Mouse (Mus musculus) G1E (cell line): Measurements from ENCODE around the gene Rspo1. TPM values are rescaled to one million over a fixed set of nuclear protein-coding genes. Genes with fewer than 3 reads are reported as not detected.

Source experiments
- ATAC-seq: 2 replicates; pipeline ENCODE4 v1.8.0; 2016; ENCODE audit warnings: mild to moderate bottlenecking; ENCODE audit not compliant: insufficient number of reproducible peaks, poor library complexity, low FRiP score, severe bottlenecking; ENCODE audit errors: extremely low read depth
- DNase-seq: peaks from one replicate; pipeline ENCODE4 v3.0.0; 2012; ENCODE audit warnings: low spot score
- H3K27me3 ChIP-seq: 2 replicates; pipeline ENCODE4 v1.6.1; 2012; ENCODE audit warnings: mild to moderate bottlenecking, low read length, inconsistent platforms; ENCODE audit not compliant: insufficient read depth
- H3K36me3 ChIP-seq: replicated peaks from 2 replicates; pipeline ENCODE3; 2012; ENCODE audit warnings: mild to moderate bottlenecking, inconsistent platforms
- H3K4me1 ChIP-seq: 2 replicates; pipeline ENCODE4 v1.6.1; 2012; ENCODE audit warnings: low read depth, low read length, inconsistent platforms, mixed read lengths; ENCODE audit not compliant: insufficient read depth
- H3K4me3 ChIP-seq: 2 replicates; pipeline ENCODE4 v1.5.1; 2012; ENCODE audit warnings: low read depth, mild to moderate bottlenecking, inconsistent platforms, low read length, moderate library complexity, mixed read lengths
- H3K9me3 ChIP-seq: replicated peaks from 2 replicates; pipeline ENCODE4 v1.6.1; 2012; ENCODE audit warnings: inconsistent platforms
- CTCF ChIP-seq: IDR thresholded peaks from 2 replicates; pipeline ENCODE4 v1.5.1; 2012; ENCODE audit warnings: low read depth, low read length, inconsistent platforms, mixed read lengths
- GATA1 ChIP-seq: IDR thresholded peaks from 2 replicates; pipeline ENCODE4 v1.6.1; 2012; ENCODE audit warnings: borderline replicate concordance, low read length, inconsistent platforms, mixed read lengths
- GATA2 ChIP-seq: IDR thresholded peaks from 2 replicates; pipeline ENCODE4 v1.6.1; 2012; ENCODE audit warnings: low read depth, low read length, inconsistent platforms, borderline replicate concordance
- POLR2AphosphoS5 ChIP-seq: IDR thresholded peaks from 2 replicates; pipeline ENCODE4 v1.6.1; 2012; ENCODE audit warnings: low read depth, low read length, inconsistent platforms; ENCODE audit not compliant: insufficient replicate concordance
- TAL1 ChIP-seq: conservative IDR thresholded peaks from 2 replicates; pipeline ENCODE4 v1.6.1; 2012; ENCODE audit warnings: low read depth, low read length, inconsistent platforms, mixed read lengths
- polyA plus RNA-seq: library from polyadenylated mRNA; stranded (reverse); fragments of >175 nt; gene quantifications from 2 replicates; pipeline ENCODE4 v1.2.3, GENCODE M21; 2012
- total RNA-seq, 2 experiments: library from RNA; stranded (forward) in 1 of 2; stranded (reverse) in 1 of 2; fragments of 200-1000 nt in 1 of 2; fragments of >200 nt in 1 of 2; fragmentation: Nextera tagmentation in 1 of 2; gene quantifications; 2 replicates each; pipeline ENCODE4 v1.2.3; 2014 to 2017

The Rspo1 gene
- total and polyA plus RNA-seq, 3 experiments = not detected

- no peak for TF ChIP-seq POLR2AphosphoS5
- no peak for TF ChIP-seq GATA1
- TF ChIP-seq TAL1 = no peak
- TF ChIP-seq GATA2 = no peak
- TF ChIP-seq CTCF = no peak
- no peak for ATAC-seq
- Histone ChIP-seq H3K9me3 (no peaks in the 10 kb centered on the region), H3K27me3 (peaks cover 4% of the 10 kb centered on the region), H3K36me3 (peaks cover 35% of the 10 kb centered on the region), H3K4me1 (no peaks in the 10 kb centered on the region), H3K4me3 (no peak overlapping the region)
- no peak for DNase-seq
These were observed 36.7 kb upstream of the Rspo1 start for GRCm38 (mm10) chr4:124949488-124949887.

DNA sequence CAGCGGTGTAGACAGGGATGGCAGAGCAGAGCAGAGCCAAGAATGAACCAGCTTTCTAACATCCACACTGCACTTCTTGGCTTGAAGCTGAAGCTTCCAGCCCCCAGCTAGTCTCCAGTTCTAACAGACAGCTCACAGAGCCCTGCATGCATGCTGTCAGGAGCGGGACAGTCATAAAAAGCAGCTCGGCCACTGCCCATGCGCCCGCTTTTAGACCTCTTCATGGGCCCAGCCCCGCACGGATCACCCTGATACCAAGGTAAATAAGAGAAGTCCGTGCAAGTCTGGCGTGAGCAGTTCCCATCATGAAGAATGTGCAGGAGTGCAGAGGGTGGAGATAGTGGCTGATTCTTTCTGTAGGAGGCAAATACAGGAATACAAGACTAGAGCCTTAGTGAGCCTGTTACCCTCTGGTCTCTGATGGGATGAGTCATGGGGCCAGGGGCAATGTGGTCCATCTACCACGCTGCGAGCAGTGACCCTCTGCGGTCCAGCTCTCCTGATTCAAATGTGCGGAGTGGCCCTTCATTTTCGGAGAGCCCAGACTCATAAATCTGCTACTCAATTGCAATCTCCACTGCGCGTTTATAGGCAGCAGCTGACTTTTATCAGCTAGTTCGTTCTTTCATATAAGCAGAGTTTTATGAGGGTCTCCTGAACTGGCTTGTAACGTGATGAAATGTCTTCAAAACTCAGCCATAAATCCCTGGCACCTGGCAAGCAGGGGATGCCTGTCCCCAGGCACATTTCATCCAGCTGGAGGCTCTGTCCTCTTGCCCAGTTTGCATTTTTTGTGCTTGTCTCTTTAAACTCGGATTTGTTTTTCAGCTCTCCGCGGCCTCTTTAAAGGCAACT lies 35.8 kb upstream of the Rspo1 start:
- Histone ChIP-seq H3K9me3 (no peaks in the 10 kb centered on the region), H3K27me3 (peaks cover 4% of the 10 kb centered on the region), H3K4me3 (no peak overlapping the region), H3K4me1 (no peaks in the 10 kb centered on the region), H3K36me3 (peaks cover 26% of the 10 kb centered on the region)
- no peak for TF ChIP-seq POLR2AphosphoS5
- TF ChIP-seq GATA2 = no peak
- no peak for TF ChIP-seq CTCF
- no peak for TF ChIP-seq GATA1
- TF ChIP-seq TAL1 = no peak
- ATAC-seq (no peak), DNase-seq (no peak)

DNA sequence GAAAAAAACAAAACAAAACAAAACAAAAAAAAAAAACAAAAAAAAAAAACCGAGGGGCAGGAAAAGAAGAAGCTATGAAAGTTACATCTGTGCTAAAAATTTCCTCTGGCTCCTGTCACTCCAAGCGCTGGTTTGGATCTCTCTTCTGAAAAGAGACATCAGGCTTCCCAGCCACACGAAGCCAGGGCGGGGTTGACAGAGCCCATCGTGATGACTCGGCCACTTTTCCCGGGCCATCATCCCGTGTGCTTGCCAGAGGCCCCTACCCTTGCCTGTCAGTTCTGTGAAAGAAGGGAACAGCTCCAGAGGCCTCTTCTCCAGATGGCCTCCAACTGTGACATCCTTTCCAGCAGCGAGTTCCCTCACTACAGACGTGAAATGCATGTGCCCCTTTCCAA lies 35.2 kb upstream of the Rspo1 start:
- Histone ChIP-seq H3K4me1 (no peaks in the 10 kb centered on the region), H3K9me3 (no peaks in the 10 kb centered on the region), H3K27me3 (peaks cover 5% of the 10 kb centered on the region), H3K36me3 (peaks cover 20% of the 10 kb centered on the region), H3K4me3 (no peak overlapping the region)
- no peak for DNase-seq
- TF ChIP-seq GATA2 (no peak), TAL1 (no peak), GATA1 (no peak), POLR2AphosphoS5 (no peak), CTCF (no peak)
- no peak for ATAC-seq

DNA sequence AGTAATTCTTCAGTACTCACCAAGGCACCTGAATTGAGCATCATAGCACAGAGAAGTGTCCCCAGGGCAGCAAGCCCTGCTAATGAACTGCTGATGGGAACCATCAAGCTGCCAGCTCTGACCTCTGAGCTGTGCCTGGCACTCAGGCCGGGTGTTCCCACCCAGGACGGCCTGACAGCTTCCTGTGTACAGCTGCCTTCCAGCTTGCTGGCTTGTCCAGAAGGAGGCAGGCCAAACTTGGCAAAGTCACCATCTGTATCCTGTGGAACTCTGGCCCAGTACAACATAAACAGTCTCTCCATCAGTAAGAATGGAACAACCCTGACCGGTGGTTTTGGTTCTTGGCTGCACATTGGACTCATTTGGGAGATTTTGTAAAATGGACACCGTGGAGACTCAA lies 32.7 kb upstream of the Rspo1 start:
- no peaks in the 10 kb centered on the region for H3K9me3 ChIP-seq
- H3K4me3 ChIP-seq = no peak overlapping the region
- peaks cover under 1% of the 10 kb centered on the region for H3K36me3 ChIP-seq
- ATAC-seq (no peak), DNase-seq (no peak)
- TF ChIP-seq TAL1 (no peak), GATA2 (no peak), GATA1 (no peak), CTCF (no peak), POLR2AphosphoS5 (no peak)
- H3K27me3 ChIP-seq = peaks cover 10% of the 10 kb centered on the region
- H3K4me1 ChIP-seq = no peaks in the 10 kb centered on the region

GRCm38 (mm10) chr4:124957284-124957683 lies 28.9 kb upstream of the Rspo1 start:
- Histone ChIP-seq H3K27me3 (peaks cover 18% of the 10 kb centered on the region), H3K4me3 (no peak overlapping the region), H3K4me1 (no peaks in the 10 kb centered on the region), H3K9me3 (no peaks in the 10 kb centered on the region), H3K36me3 (no peaks in the 10 kb centered on the region)
- no peak for DNase-seq
- ATAC-seq = no peak
- TF ChIP-seq GATA1 (no peak), GATA2 (no peak), TAL1 (no peak), POLR2AphosphoS5 (no peak), CTCF (no peak)

- Histone ChIP-seq H3K4me3 (no peak overlapping the region), H3K4me1 (no peaks in the 10 kb centered on the region), H3K36me3 (no peaks in the 10 kb centered on the region), H3K9me3 (no peaks in the 10 kb centered on the region), H3K27me3 (peaks cover 16% of the 10 kb centered on the region)
- no peak for DNase-seq
- no peak for ATAC-seq
- no peak for TF ChIP-seq TAL1
These were observed 27.2 kb upstream of the Rspo1 start for GRCm38 (mm10) chr4:124959062-124959461.
